Mouse (Mus musculus) heart, adult 2 months (tissue): Measurements from ENCODE around the gene Cuedc2. TPM values are rescaled to one million over a fixed set of nuclear protein-coding genes. Genes with fewer than 3 reads are reported as not detected.

Source experiments
- DNase-seq, 2 experiments: peaks; one replicate each; pipeline ENCODE4 v3.0.0; 2021
- H3K27ac ChIP-seq: fragments of 200-600 bp; 2 replicates; pipeline ENCODE4 v1.8.1; 2022
- H3K27me3 ChIP-seq: fragments of 200-500 bp; 2 replicates; pipeline ENCODE4 v1.6.1; 2012; ENCODE audit warnings: mild to moderate bottlenecking, low read length, inconsistent platforms, mixed read lengths; ENCODE audit not compliant: control insufficient read depth, insufficient read depth
- H3K36me3 ChIP-seq: fragments of 200-500 bp; 2 replicates; pipeline ENCODE4 v1.6.1; 2012; ENCODE audit warnings: low read length, inconsistent platforms; ENCODE audit not compliant: control insufficient read depth, insufficient read depth
- H3K4me1 ChIP-seq: fragments of 200-500 bp; 2 replicates; pipeline ENCODE4 v1.6.1; 2011; ENCODE audit warnings: low read length; ENCODE audit not compliant: control insufficient read depth, insufficient read depth
- H3K4me3 ChIP-seq: fragments of 200-600 bp; 2 replicates; pipeline ENCODE4 v1.8.1; 2022
- H3K79me2 ChIP-seq: fragments of 200-500 bp; replicated peaks from 2 replicates; pipeline ENCODE4 v1.6.1; 2012; ENCODE audit warnings: mild to moderate bottlenecking, inconsistent platforms, low read length, moderate library complexity, mixed read lengths; ENCODE audit not compliant: control insufficient read depth, insufficient read depth
- H3K9ac ChIP-seq: fragments of 200-500 bp; 2 replicates; pipeline ENCODE4 v1.6.1; 2012; ENCODE audit warnings: low read depth, mild to moderate bottlenecking, control low read depth, inconsistent platforms, low read length, mixed read lengths
- CTCF ChIP-seq: fragments of 200-600 bp; IDR thresholded peaks from 2 replicates; pipeline ENCODE4 v1.8.1; 2022; ENCODE audit warnings: antibody characterized with exemption, mild to moderate bottlenecking, moderate library complexity
- EP300 ChIP-seq: fragments of 200-500 bp; IDR thresholded peaks from 2 replicates; pipeline ENCODE4 v1.6.1; 2011; ENCODE audit warnings: low read depth, low read length, control low read depth; ENCODE audit not compliant: insufficient read depth
- POLR2A ChIP-seq: fragments of 200-500 bp; IDR thresholded peaks from 2 replicates; pipeline ENCODE4 v1.6.1; 2011; ENCODE audit warnings: mild to moderate bottlenecking, low read depth, low read length, control low read depth; ENCODE audit not compliant: insufficient read depth
- WGBS: fragments of 180-500 bp; shearing (Covaris S2); methylation state at CpG from one replicate; pipeline ENCODE4 v1.1.7; 2018; 5-methylcytosine and 5-hydroxymethylcytosine counted together
- intact Hi-C: fragments of 180-260 bp; cut with DNase I; formaldehyde crosslinking; loops from one replicate; pipeline ENCODE4 v1.15.1; 2025
- polyA plus RNA-seq: library from polyadenylated mRNA; depleted of rRNA; stranded (reverse); fragments of >200 nt; gene quantifications from 2 replicates; pipeline ENCODE4 v1.2.3, GENCODE M21; 2012
- total RNA-seq, 2 experiments: library from RNA; stranded (reverse); gene quantifications; 2 replicates each; pipeline ENCODE4 v1.2.3; 2021

The Cuedc2 gene
- total and polyA plus RNA-seq, 3 experiments: 58.7 to 91.3 (median 79.8) TPM

DNA sequence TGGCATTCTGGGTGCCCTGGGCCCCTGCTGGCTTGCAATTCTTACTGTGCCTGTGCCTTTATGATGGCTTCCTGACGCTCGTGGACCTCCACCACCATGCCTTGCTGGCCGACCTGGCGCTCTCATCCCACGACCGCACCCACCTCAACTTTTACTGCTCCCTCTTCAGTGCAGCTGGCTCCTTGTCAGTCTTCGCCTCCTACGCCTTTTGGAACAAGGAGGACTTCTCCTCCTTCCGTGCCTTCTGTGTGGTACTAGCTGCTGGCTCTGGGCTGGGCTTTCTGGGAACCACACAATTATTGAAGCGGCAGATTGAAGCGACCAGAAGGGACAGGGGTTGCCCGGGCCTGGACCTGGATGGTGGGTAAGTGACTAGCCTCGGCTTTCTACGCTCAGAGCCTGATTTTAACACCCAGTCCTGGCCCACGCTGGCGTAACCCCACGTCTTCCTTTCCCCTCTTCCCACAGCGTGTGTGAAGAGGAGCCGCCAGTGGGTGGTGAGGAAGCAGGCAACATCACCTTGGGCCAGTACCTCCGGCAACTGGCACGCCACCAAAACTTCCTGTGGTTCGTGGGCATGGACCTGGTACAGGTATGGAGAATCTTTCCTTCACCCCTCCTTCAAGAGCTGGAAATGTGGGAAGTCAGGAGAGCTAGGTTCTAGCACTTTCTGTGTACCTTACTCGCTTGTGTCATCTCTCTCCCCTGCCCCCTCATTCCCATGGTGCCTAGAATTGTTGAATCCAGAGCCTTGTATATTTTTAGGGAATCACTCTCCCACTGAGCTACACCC lies 29.5 kb upstream of the Cuedc2 start:
- intact Hi-C loops: loop anchor here (2.0 kb wide), 1 partner anchor 63 kb away; the partner anchor contains the start of gene Nfkb2
- Histone ChIP-seq H3K4me1 (peaks cover 2% of the 10 kb centered on the region; the same call in 1 of the 2 replicates), H3K9ac (no peak overlapping the region), H3K36me3 (no peaks in the 10 kb centered on the region), H3K27me3 (no peaks in the 10 kb centered on the region), H3K4me3 (no peak overlapping the region), H3K79me2 (no peaks in the 10 kb centered on the region), H3K27ac (no peak overlapping the region)
- DNase-seq: no peak
- 86% methylated on average over 23 of the region's 23 CpGs for WGBS
- TF ChIP-seq POLR2A (no peak), CTCF (no peak), EP300 (no peak)

GRCm38 (mm10) chr19:46363294-46364009 lies 24.9 kb upstream of the Cuedc2 start:
- no peak overlapping the region for H3K9ac ChIP-seq
- no peak overlapping the region for H3K4me3 ChIP-seq
- DNase-seq: no peak
- no peaks in the 10 kb centered on the region for H3K27me3 ChIP-seq
- H3K79me2 ChIP-seq: no peaks in the 10 kb centered on the region
- intact Hi-C loops: no loop called here
- H3K27ac ChIP-seq: no peak overlapping the region
- WGBS: 57% methylated on average over 11 of the region's 11 CpGs
- no peaks in the 10 kb centered on the region for H3K36me3 ChIP-seq
- no peaks in the 10 kb centered on the region; the same call in 1 of the 2 replicates for H3K4me1 ChIP-seq
- TF ChIP-seq EP300: no peak

GRCm38 (mm10) chr19:46362104-46362503 lies 23.6 kb upstream of the Cuedc2 start:
- H3K27ac ChIP-seq: no peak overlapping the region
- intact Hi-C loops: no loop called here
- no peak overlapping the region for H3K9ac ChIP-seq
- H3K4me1 ChIP-seq: peaks cover 1% of the 10 kb centered on the region; the same call in 1 of the 2 replicates
- TF ChIP-seq POLR2A (no peak), CTCF (no peak)
- H3K4me3 ChIP-seq: no peak overlapping the region
- no peaks in the 10 kb centered on the region for H3K36me3 ChIP-seq
- whole genome bisulfite sequencing: 59% methylated on average over 8 of the region's 8 CpGs
- DNase-seq: no peak
- no peaks in the 10 kb centered on the region for H3K27me3 ChIP-seq
- no peaks in the 10 kb centered on the region for H3K79me2 ChIP-seq

DNA sequence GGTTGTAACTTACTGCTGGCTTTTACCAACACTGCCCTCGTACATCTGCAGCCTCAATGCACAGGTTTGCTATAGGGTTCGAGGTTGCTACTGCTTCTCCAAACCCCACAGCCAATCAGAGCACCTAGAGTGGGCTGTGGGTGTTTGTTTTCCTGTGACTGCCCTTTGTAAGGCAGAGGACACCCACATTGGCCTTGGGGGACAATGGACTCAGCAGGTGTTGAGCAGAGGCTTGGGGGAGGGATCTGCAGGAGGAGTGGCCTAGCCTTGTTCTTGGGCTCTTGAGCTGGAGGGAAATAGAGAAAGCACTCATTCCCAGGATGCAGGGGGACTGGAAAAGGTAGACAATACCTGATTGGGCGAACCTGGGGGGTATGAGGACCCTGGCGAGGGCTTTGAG lies 19.9 kb upstream of the Cuedc2 start:
- no peaks in the 10 kb centered on the region for H3K36me3 ChIP-seq
- H3K27me3 ChIP-seq: no peaks in the 10 kb centered on the region
- H3K4me1 ChIP-seq: peaks cover 1% of the 10 kb centered on the region; the same call in 1 of the 2 replicates
- intact Hi-C loops: no loop called here
- 44% methylated on average over 4 of the region's 4 CpGs for WGBS
- DNase-seq: no peak
- no peak overlapping the region; the same call in 1 of the 2 replicates for H3K4me3 ChIP-seq
- TF ChIP-seq CTCF: no peak
- TF ChIP-seq POLR2A: no peak
- no peak for TF ChIP-seq EP300
- H3K79me2 ChIP-seq: no peaks in the 10 kb centered on the region
- H3K9ac ChIP-seq: no peak overlapping the region
- H3K27ac ChIP-seq: peak overlapping the region; percentile 74

DNA sequence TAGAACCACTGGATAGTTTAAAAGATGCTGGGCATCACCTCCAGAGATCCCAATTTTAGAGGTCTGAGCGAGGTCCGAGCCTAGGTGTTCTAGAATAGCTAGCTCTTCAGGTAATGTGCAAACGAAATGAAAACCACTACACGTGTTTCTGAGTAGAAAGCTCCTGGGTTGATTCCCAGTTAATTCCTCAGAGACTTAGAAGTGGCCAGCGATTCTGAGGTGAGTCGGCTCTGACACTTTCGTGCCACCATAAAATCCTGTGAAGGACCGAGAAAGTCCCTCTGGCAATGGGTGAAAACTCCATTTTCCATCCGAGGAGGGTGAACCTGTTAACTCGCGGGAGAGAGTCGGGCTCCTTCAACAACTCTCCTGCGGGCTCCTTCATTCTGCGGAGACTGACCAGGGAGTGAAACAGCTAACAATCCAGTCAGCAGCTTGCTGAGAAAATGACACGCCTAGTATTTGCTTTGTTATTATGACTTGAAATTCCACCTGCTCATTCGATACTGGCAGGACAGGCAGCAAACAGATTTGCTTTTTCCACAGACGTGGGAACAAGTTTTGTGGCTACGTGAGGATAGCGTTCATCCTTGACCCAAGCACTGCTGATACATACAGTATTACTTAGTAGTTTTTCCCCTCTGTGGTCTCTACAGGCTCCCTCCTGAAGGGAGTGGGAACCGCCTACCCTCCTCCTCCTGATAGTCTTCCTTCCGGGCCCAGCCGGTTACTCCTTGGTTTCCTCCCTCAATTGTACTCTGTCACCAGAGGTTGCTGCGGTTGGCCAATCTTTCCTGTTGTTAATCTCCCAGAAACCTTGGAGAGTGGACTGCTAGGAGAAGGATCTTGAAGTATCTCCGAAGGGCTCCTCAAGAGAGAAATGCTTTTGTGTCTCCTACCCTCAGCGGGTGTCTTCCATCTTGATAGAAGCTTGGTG lies 19.1 kb upstream of the Cuedc2 start:
- Histone ChIP-seq H3K27me3 (no peaks in the 10 kb centered on the region), H3K36me3 (no peaks in the 10 kb centered on the region), H3K4me1 (peaks cover 1% of the 10 kb centered on the region; the same call in 1 of the 2 replicates), H3K4me3 (peak overlapping the region; percentile 64), H3K9ac (peak overlapping the region; percentile 48), H3K27ac (peak overlapping the region; percentile 74), H3K79me2 (no peaks in the 10 kb centered on the region)
- TF ChIP-seq POLR2A (peak; percentile 37; the same call in 1 of the 2 replicates), EP300 (no peak)
- peak; percentile 38 to 43 for DNase-seq
- intact Hi-C loops: no loop called here
- WGBS: 19% methylated on average over 25 of the region's 25 CpGs
